In the genomic region with DNA sequence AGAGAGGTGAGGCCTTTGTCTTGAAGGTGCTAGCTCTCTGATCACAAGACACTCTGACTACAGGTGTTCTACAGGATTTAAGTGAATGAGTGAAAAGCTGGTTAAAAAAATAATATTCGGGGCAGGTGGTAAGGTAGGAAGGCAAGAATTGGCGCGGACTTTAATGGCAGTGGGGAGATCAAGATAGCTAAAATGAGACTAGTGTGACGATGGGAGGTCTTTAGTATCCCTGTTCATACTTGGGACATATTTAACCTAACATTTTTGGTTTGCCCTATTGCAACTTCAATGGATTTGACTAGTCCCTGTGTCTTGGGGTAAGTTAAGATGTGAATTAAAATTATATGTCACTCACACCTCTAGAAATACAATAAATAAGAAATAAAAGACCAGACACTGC, we compare ENCODE assay signal across 8 mouse cellular contexts. TPM values are rescaled to one million over a fixed set of nuclear protein-coding genes. Genes with fewer than 3 reads are reported as not detected.
DNase-seq lines count a peak whose midpoint lies in the region; ATAC-seq and TF ChIP-seq lines count a peak whose summit lies in the region.

No protein-coding gene starts in this region.

- H3K27me3 ChIP-seq in heart, embryonic 11.5 days (ENCODE audit: control insufficient read depth, insufficient read depth, low read length): no peaks in the 10 kb centered on the region
- no peaks in the 10 kb centered on the region for H3K27me3 ChIP-seq in G1E (ENCODE audit: insufficient read depth, low read length)
- no peaks in the 10 kb centered on the region for H3K27me3 ChIP-seq in forebrain, postnatal 0 days (ENCODE audit: insufficient read depth, low read length)
- no peaks in the 10 kb centered on the region for H3K27me3 ChIP-seq in liver, postnatal 0 days (ENCODE audit: insufficient read depth, low read length)

- 0 out of 2 replicates have a peak overlapping the region, but pooled peaks have one; percentile 58 for H3K27ac ChIP-seq in heart, embryonic 11.5 days (ENCODE audit: low read depth, low read length)
- peak overlapping the region; percentile 66 for H3K27ac ChIP-seq in forebrain, postnatal 0 days (ENCODE audit: low read depth, low read length)
- H3K27ac ChIP-seq in liver, postnatal 0 days (ENCODE audit: low read depth): peak overlapping the region; percentile 80

- peaks cover 11% of the 10 kb centered on the region for H3K36me3 ChIP-seq in heart, embryonic 11.5 days (ENCODE audit: control insufficient read depth, insufficient read depth, low read length)
- peaks cover 62% of the 10 kb centered on the region for H3K36me3 ChIP-seq in G1E (replicated peaks)
- peaks cover 11% of the 10 kb centered on the region for H3K36me3 ChIP-seq in forebrain, postnatal 0 days (ENCODE audit: insufficient read depth)
- peaks cover 13% of the 10 kb centered on the region for H3K36me3 ChIP-seq in liver, postnatal 0 days (replicated peaks; ENCODE audit: insufficient read depth, low read length)

- peak overlapping the region; percentile 90 for H3K4me3 ChIP-seq in heart, embryonic 11.5 days (ENCODE audit: low read depth, low read length)
- peak overlapping the region; percentile 97; the same call in 1 of the 2 replicates for H3K4me3 ChIP-seq in G1E (ENCODE audit: low read depth, low read length)
- H3K4me3 ChIP-seq in forebrain, postnatal 0 days (ENCODE audit: low read depth, low read length): peak overlapping the region; percentile 81
- H3K4me3 ChIP-seq in liver, postnatal 0 days (ENCODE audit: low read depth, low read length): peak overlapping the region; percentile 74

- peak overlapping the region; percentile 98 for H3K4me2 ChIP-seq in heart, embryonic 11.5 days
- H3K4me2 ChIP-seq in forebrain, postnatal 0 days (ENCODE audit: low read depth): peak overlapping the region; percentile 51
- H3K4me2 ChIP-seq in liver, postnatal 0 days (ENCODE audit: low read depth, low read length): peak overlapping the region; percentile 74

- peak overlapping the region; percentile 75 for H3K9ac ChIP-seq in heart, embryonic 11.5 days (ENCODE audit: low read depth, low read length)
- peak overlapping the region; percentile 91 for H3K9ac ChIP-seq in forebrain, postnatal 0 days
- peak overlapping the region; percentile 71 for H3K9ac ChIP-seq in liver, postnatal 0 days (replicated peaks)

- TF ChIP-seq CTCF in G1E (IDR thresholded peaks at IDR 0.05; ENCODE audit: low read depth, low read length): no peak
- TF ChIP-seq CTCF in forebrain, postnatal 0 days (IDR thresholded peaks at IDR 0.05; ENCODE audit: low read depth): no peak
- no peak for TF ChIP-seq CTCF in liver, postnatal 0 days (IDR thresholded peaks at IDR 0.05; ENCODE audit: low read depth)

- DNase-seq in heart, postnatal 36 days: no peak
- no peak for DNase-seq in G1E (ENCODE audit: low spot score)
- no peak for DNase-seq in forebrain, postnatal 0 days
- DNase-seq in liver, postnatal 0 days: no peak
- no peak for DNase-seq in frontal cortex, postnatal 14 days (ENCODE audit: low spot score in 2 of 2)
- DNase-seq in spleen, adult 18-20 months: no peak
- no peak for DNase-seq in B cell, adult 2 months

- intact Hi-C loops in heart, postnatal 36 days (cut with DNase I): loop anchor here (10.0 kb wide), 1 partner anchor 592 kb away; a partner anchor contains a TSS

- peaks cover 16% of the 10 kb centered on the region for H3K4me1 ChIP-seq in heart, embryonic 11.5 days (ENCODE audit: control insufficient read depth, insufficient read depth, low read length)
- peaks cover 83% of the 10 kb centered on the region for H3K4me1 ChIP-seq in G1E (ENCODE audit: insufficient read depth, low read depth, low read length)
- peaks cover 14% of the 10 kb centered on the region for H3K4me1 ChIP-seq in forebrain, postnatal 0 days (ENCODE audit: insufficient read depth)
- peaks cover 25% of the 10 kb centered on the region for H3K4me1 ChIP-seq in liver, postnatal 0 days (ENCODE audit: insufficient read depth)

- ATAC-seq in heart, embryonic 11.5 days (replicated peaks; ENCODE audit: insufficient number of reproducible peaks, low FRiP score, low TSS enrichment): no peak
- no peak for ATAC-seq in G1E (ENCODE audit: extremely low read depth, insufficient number of reproducible peaks, low FRiP score, poor library complexity, severe bottlenecking)
- no peak for ATAC-seq in forebrain, postnatal 0 days
- ATAC-seq in liver, postnatal 0 days: no peak

- TF ChIP-seq EP300 in liver, postnatal 0 days (IDR thresholded peaks at IDR 0.05; ENCODE audit: low read depth): no peak

- WGBS in heart, embryonic 11.5 days (ENCODE audit: insufficient replicate concordance): 32% methylated on average over 4 of the region's 4 CpGs
- 28% methylated on average over 4 of the region's 4 CpGs for WGBS in forebrain, postnatal 0 days
- WGBS in liver, postnatal 0 days (ENCODE audit: insufficient replicate concordance): 19% methylated on average over 4 of the region's 4 CpGs

- H3K9me3 ChIP-seq in heart, embryonic 11.5 days (replicated peaks; ENCODE audit: control insufficient read depth, low read length): no peaks in the 10 kb centered on the region
- H3K9me3 ChIP-seq in G1E (replicated peaks): no peaks in the 10 kb centered on the region
- H3K9me3 ChIP-seq in forebrain, postnatal 0 days (ENCODE audit: low read length): no peaks in the 10 kb centered on the region
- no peaks in the 10 kb centered on the region for H3K9me3 ChIP-seq in liver, postnatal 0 days (ENCODE audit: low read length)

RNA-seq across cellular contexts. Expression of a gene that starts 0.8 kb away (rescaled TPM):
- 40.9 and 49.0 TPM in 2 replicates for polyA plus RNA-seq in heart, embryonic 11.5 days (2014; fragmentation: Nextera tagmentation; extraction: Ambion mirVana)
- total RNA-seq in heart, postnatal 36 days (2021): 10 to 100 TPM; 61.9 to 63.9 TPM
- total RNA-seq in G1E (2014; fragmentation: Nextera tagmentation) (58.2 and 72.3 TPM in 2 replicates), G1E (2017) (35.5 and 50.1 TPM in 2 replicates)
- 154 and 179 TPM in 2 replicates for polyA plus RNA-seq in G1E (2012)
- 83.3 and 105 TPM in 2 replicates for total RNA-seq in forebrain, postnatal 0 days (2014; rRNA removed)
- polyA plus RNA-seq in forebrain, postnatal 0 days (2015; fragmentation: Nextera tagmentation; extraction: Ambion mirVana): 57.1 and 65.0 TPM in 2 replicates
- polyA plus RNA-seq in liver, postnatal 0 days (2015; fragmentation: Nextera tagmentation; extraction: Ambion mirVana): 29.2 and 30.6 TPM in 2 replicates

RNA-seq across cellular contexts. Expression of a gene that starts 3.0 kb away (rescaled TPM):
- 0.56 and 0.79 TPM in 2 replicates for polyA plus RNA-seq in heart, embryonic 11.5 days (2014; fragmentation: Nextera tagmentation; extraction: Ambion mirVana)
- 1 to 10 TPM in 1 of 2 experiments, under 1 TPM in 1; 0.61 to 1.3 TPM for total RNA-seq in heart, postnatal 36 days (2021)
- not detected in 2 replicates for total RNA-seq in G1E (2014; fragmentation: Nextera tagmentation)
- 1.6 and 1.9 TPM in 2 replicates for total RNA-seq in G1E (2017)
- 0.75 and 1.00 TPM in 2 replicates for polyA plus RNA-seq in G1E (2012)
- 0.38 TPM in 1 of 2 replicates, not detected in the other for total RNA-seq in forebrain, postnatal 0 days (2014; rRNA removed)
- 0.31 and 0.39 TPM in 2 replicates for polyA plus RNA-seq in forebrain, postnatal 0 days (2015; fragmentation: Nextera tagmentation; extraction: Ambion mirVana)
- 6.3 and 7.4 TPM in 2 replicates for polyA plus RNA-seq in liver, postnatal 0 days (2015; fragmentation: Nextera tagmentation; extraction: Ambion mirVana)

RNA-seq across cellular contexts. Expression of a gene that starts 14.5 kb away (rescaled TPM):
- 0.19 and 0.31 TPM in 2 replicates for polyA plus RNA-seq in heart, embryonic 11.5 days (2014; fragmentation: Nextera tagmentation; extraction: Ambion mirVana)
- total RNA-seq in heart, postnatal 36 days (2021): under 1 TPM in 1 of 2 experiments, not detected in 1; 0.24 TPM
- total RNA-seq in G1E (2014; fragmentation: Nextera tagmentation): not detected in 2 replicates
- 0.05 and 0.06 TPM in 2 replicates for total RNA-seq in G1E (2017)
- 0.05 and 0.09 TPM in 2 replicates for polyA plus RNA-seq in G1E (2012)
- total RNA-seq in forebrain, postnatal 0 days (2014; rRNA removed): 122 and 166 TPM in 2 replicates
- polyA plus RNA-seq in forebrain, postnatal 0 days (2015; fragmentation: Nextera tagmentation; extraction: Ambion mirVana): 59.9 and 71.3 TPM in 2 replicates
- not detected in 2 replicates for polyA plus RNA-seq in liver, postnatal 0 days (2015; fragmentation: Nextera tagmentation; extraction: Ambion mirVana)

RNA-seq across cellular contexts. Expression of a gene that starts 27.1 kb away (rescaled TPM):
- polyA plus RNA-seq in heart, embryonic 11.5 days (2014; fragmentation: Nextera tagmentation; extraction: Ambion mirVana): 2.5 and 3.4 TPM in 2 replicates
- under 1 TPM; 0.73 to 0.78 TPM for total RNA-seq in heart, postnatal 36 days (2021)
- 20.9 and 22.5 TPM in 2 replicates for total RNA-seq in G1E (2014; fragmentation: Nextera tagmentation)
- total RNA-seq in G1E (2017): 20.1 and 21.5 TPM in 2 replicates
- 16.5 TPM in 2 replicates for polyA plus RNA-seq in G1E (2012)
- 1.3 and 1.5 TPM in 2 replicates for total RNA-seq in forebrain, postnatal 0 days (2014; rRNA removed)
- 1.3 and 1.6 TPM in 2 replicates for polyA plus RNA-seq in forebrain, postnatal 0 days (2015; fragmentation: Nextera tagmentation; extraction: Ambion mirVana)
- 4.0 and 4.4 TPM in 2 replicates for polyA plus RNA-seq in liver, postnatal 0 days (2015; fragmentation: Nextera tagmentation; extraction: Ambion mirVana)

RNA-seq across cellular contexts. Expression of a gene that starts 41.5 kb away (rescaled TPM):
- polyA plus RNA-seq in heart, embryonic 11.5 days (2014; fragmentation: Nextera tagmentation; extraction: Ambion mirVana): 28.1 and 29.8 TPM in 2 replicates
- 100 to 1,000 TPM; 115 to 133 TPM for total RNA-seq in heart, postnatal 36 days (2021)
- total RNA-seq in G1E (2014; fragmentation: Nextera tagmentation) (6.9 and 9.5 TPM in 2 replicates), G1E (2017) (0.52 and 0.66 TPM in 2 replicates)
- 16.1 and 19.3 TPM in 2 replicates for polyA plus RNA-seq in G1E (2012)
- 9.0 and 14.5 TPM in 2 replicates for total RNA-seq in forebrain, postnatal 0 days (2014; rRNA removed)
- 14.8 and 23.1 TPM in 2 replicates for polyA plus RNA-seq in forebrain, postnatal 0 days (2015; fragmentation: Nextera tagmentation; extraction: Ambion mirVana)
- 19.6 and 21.1 TPM in 2 replicates for polyA plus RNA-seq in liver, postnatal 0 days (2015; fragmentation: Nextera tagmentation; extraction: Ambion mirVana)

Comparison
In these comparisons a context has a peak if more than half of its experiments do, and no peak if none do; other contexts are left out.
1. RNA of a gene that starts 14.5 kb away (polyA plus RNA-seq): 59.9 to 71.3 TPM in forebrain, postnatal 0 days; 0.19 to 0.31 TPM in heart, embryonic 11.5 days, 0.05 to 0.09 TPM in G1E and not detected in liver, postnatal 0 days; every median in the first group is over 10 times any median in the second.
2. Peak in every context shown above with its lines, with median percentiles within 50 percentile points of each other: H3K27ac ChIP-seq, H3K4me2 ChIP-seq, H3K4me3 ChIP-seq and H3K9ac ChIP-seq.